Mouse (Mus musculus): ENCODE measurements around the gene Cxcl2.

DNA sequence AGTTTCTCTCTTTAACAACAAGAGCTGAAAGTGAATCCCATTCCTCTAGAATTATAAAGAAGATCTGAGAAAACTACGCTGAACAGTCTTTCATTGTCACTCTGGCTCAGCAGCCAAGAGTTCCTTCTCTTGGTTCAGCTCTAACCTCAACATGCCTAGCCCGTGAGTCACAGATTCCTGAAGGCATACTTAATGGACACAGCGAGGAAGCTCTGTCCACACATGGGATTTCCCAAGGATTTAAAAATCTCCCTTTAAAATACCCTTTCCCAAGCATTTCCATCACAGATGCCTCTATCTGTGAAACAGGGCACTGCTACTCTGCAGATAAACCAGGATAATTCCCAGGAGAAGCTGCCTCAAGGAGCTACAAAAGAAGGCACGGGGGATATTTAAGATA is 27.6 kb upstream of the Cxcl2 start:
- TF ChIP-seq CTCF (IDR thresholded peaks at IDR 0.05; ENCODE audit: low read depth) (no peak), EP300 (IDR thresholded peaks at IDR 0.05; ENCODE audit: low read depth) (no peak)

Measured in liver, embryonic 14.5 days (tissue).